Mouse (Mus musculus) CH12.LX (cell line): ENCODE results near the gene Erbb2. TPM values are rescaled to one million over a fixed set of nuclear protein-coding genes. Genes with fewer than 3 reads are reported as not detected.
A peak's percentile ranks its signal among the peaks of the same experiment; 100 is the strongest.

Experiments used
- DNase-seq: peaks from one replicate; pipeline ENCODE4 v3.0.0-alpha.2; 2013; ENCODE audit errors: extremely low read depth
- H3K27ac ChIP-seq: 2 replicates; pipeline ENCODE4 v1.5.1; 2012; ENCODE audit warnings: low read depth, mild to moderate bottlenecking, control low read depth, moderate library complexity; ENCODE audit not compliant: insufficient read depth
- H3K27me3 ChIP-seq: replicated peaks from 2 replicates; pipeline ENCODE3; 2012; ENCODE audit warnings: inconsistent platforms
- H3K36me3 ChIP-seq, 2 experiments: replicated peaks in 1 of 2; 2 replicates each; pipeline versions ENCODE3 to v1.6.1; 2012; ENCODE audit warnings: inconsistent platforms in 1 of 2, low read length in 1 of 2, mild to moderate bottlenecking in 1 of 2, mixed read lengths in 1 of 2, moderate library complexity in 1 of 2; ENCODE audit not compliant: control insufficient read depth in 1 of 2, insufficient read depth in 1 of 2
- H3K4me1 ChIP-seq, 2 experiments: 2 replicates each; pipeline ENCODE4 v1.6.1; 2012; ENCODE audit warnings: inconsistent platforms in 1 of 2, moderate library complexity in 1 of 2; ENCODE audit not compliant: insufficient read depth in 2 of 2, control insufficient read depth in 1 of 2
- H3K4me2 ChIP-seq: 2 replicates; pipeline ENCODE4 v1.6.1; 2012; ENCODE audit warnings: low read depth, mild to moderate bottlenecking, control low read depth; ENCODE audit not compliant: poor library complexity, insufficient read depth, severe bottlenecking
- H3K4me3 ChIP-seq, 3 experiments: fragments of 150-350 bp in 1 of 3; sonication (generic) in 1 of 3; replicated peaks in 1 of 3; 2 replicates each; pipeline versions ENCODE3 to v1.5.1; 2011 to 2012; ENCODE audit warnings: low read depth in 2 of 3, low read length in 2 of 3, mild to moderate bottlenecking in 2 of 3, moderate library complexity in 2 of 3, control low read depth in 1 of 3, improper control_type of control experiment in 1 of 3, inconsistent platforms in 1 of 3, mixed read lengths in 1 of 3; ENCODE audit not compliant: poor library complexity in 1 of 3
- H3K79me2 ChIP-seq: replicated peaks from 2 replicates; pipeline ENCODE4 v1.6.1; 2012; ENCODE audit warnings: mild to moderate bottlenecking, moderate library complexity; ENCODE audit not compliant: control insufficient read depth, poor library complexity, insufficient read depth, severe bottlenecking; ENCODE audit errors: extremely low read depth
- H3K9ac ChIP-seq: 2 replicates; pipeline ENCODE4 v1.6.1; 2012; ENCODE audit warnings: low read depth, mild to moderate bottlenecking, control low read depth, moderate library complexity; ENCODE audit not compliant: insufficient read depth
- H3K9me3 ChIP-seq: replicated peaks from 2 replicates; pipeline ENCODE3; 2012; ENCODE audit warnings: low read length, inconsistent platforms, mixed read lengths
- BHLHE40 ChIP-seq: IDR thresholded peaks from 2 replicates; pipeline ENCODE4 v1.6.1; 2011; ENCODE audit warnings: mild to moderate bottlenecking, low read depth, low read length, improper control_type of control experiment
- CHD1 ChIP-seq: IDR thresholded peaks from 2 replicates; pipeline ENCODE4 v1.6.1; 2012; ENCODE audit warnings: low read depth, low read length, improper control_type of control experiment, inconsistent platforms
- CHD2 ChIP-seq: IDR thresholded peaks from 2 replicates; pipeline ENCODE4 v1.6.1; 2011; ENCODE audit warnings: low read length, improper control_type of control experiment
- CTCF ChIP-seq, 2 experiments: IDR thresholded peaks in 1 of 2; conservative IDR thresholded peaks in 1 of 2; 2 replicates each; pipeline ENCODE4 v1.5.1; 2011 to 2012; ENCODE audit warnings: low read depth in 2 of 2, low read length in 2 of 2, improper control_type of control experiment in 1 of 2, inconsistent platforms in 1 of 2, mild to moderate bottlenecking in 1 of 2, moderate library complexity in 1 of 2
- E2F4 ChIP-seq: IDR thresholded peaks from 2 replicates; pipeline ENCODE4 v1.6.1; 2011; ENCODE audit warnings: low read depth, low read length, improper control_type of control experiment; ENCODE audit not compliant: insufficient replicate concordance
- ELF1 ChIP-seq: IDR thresholded peaks from 2 replicates; pipeline ENCODE4 v1.6.1; 2014; ENCODE audit warnings: low read depth, mild to moderate bottlenecking, inconsistent platforms, low read length, improper control_type of control experiment
- EP300 ChIP-seq: IDR thresholded peaks from 2 replicates; pipeline ENCODE4 v1.6.1; 2011; ENCODE audit warnings: low read length, improper control_type of control experiment
- ETS1 ChIP-seq: conservative IDR thresholded peaks from 2 replicates; pipeline ENCODE4 v1.6.1; 2012; ENCODE audit warnings: low read depth, mild to moderate bottlenecking, inconsistent platforms, low read length, improper control_type of control experiment, moderate library complexity
- GABPA ChIP-seq: IDR thresholded peaks from 2 replicates; pipeline ENCODE4 v1.6.1; 2012; ENCODE audit warnings: low read depth, low read length, improper control_type of control experiment, inconsistent platforms; ENCODE audit not compliant: insufficient replicate concordance
- HCFC1 ChIP-seq: IDR thresholded peaks from 2 replicates; pipeline ENCODE4 v1.6.1; 2012; ENCODE audit warnings: low read depth, mild to moderate bottlenecking, inconsistent platforms, low read length, improper control_type of control experiment
- IRF4 ChIP-seq: IDR thresholded peaks from 2 replicates; pipeline ENCODE4 v1.6.1; 2014; ENCODE audit warnings: low read depth, mild to moderate bottlenecking, inconsistent platforms, low read length, improper control_type of control experiment
- JUN ChIP-seq: IDR thresholded peaks from 2 replicates; pipeline ENCODE4 v1.6.1; 2011; ENCODE audit warnings: low read depth, mild to moderate bottlenecking, low read length, improper control_type of control experiment, moderate library complexity; ENCODE audit not compliant: insufficient read depth
- JUND ChIP-seq: conservative IDR thresholded peaks from 2 replicates; pipeline ENCODE4 v1.6.1; 2011; ENCODE audit warnings: low read depth, low read length, improper control_type of control experiment
- MAFK ChIP-seq: IDR thresholded peaks from 2 replicates; pipeline ENCODE4 v1.6.1; 2011; ENCODE audit warnings: low read length, improper control_type of control experiment; ENCODE audit not compliant: insufficient replicate concordance
- MAX ChIP-seq: IDR thresholded peaks from 2 replicates; pipeline ENCODE4 v1.6.1; 2011; ENCODE audit warnings: low read length, improper control_type of control experiment
- MAZ ChIP-seq: IDR thresholded peaks from 2 replicates; pipeline ENCODE4 v1.6.1; 2012; ENCODE audit warnings: low read depth, mild to moderate bottlenecking, inconsistent platforms, low read length, improper control_type of control experiment, moderate library complexity
- MEF2A ChIP-seq: IDR thresholded peaks from 2 replicates; pipeline ENCODE4 v1.6.1; 2014; ENCODE audit warnings: low read depth, mild to moderate bottlenecking, inconsistent platforms, low read length, improper control_type of control experiment, borderline replicate concordance
- MXI1 ChIP-seq: IDR thresholded peaks from 2 replicates; pipeline ENCODE4 v1.6.1; 2011; ENCODE audit warnings: mild to moderate bottlenecking, low read depth, low read length, improper control_type of control experiment
- MYC ChIP-seq: IDR thresholded peaks from 2 replicates; pipeline ENCODE4 v1.6.1; 2011; ENCODE audit warnings: low read depth, mild to moderate bottlenecking, improper control_type of control experiment, low read length
- NELFE ChIP-seq: IDR thresholded peaks from 2 replicates; pipeline ENCODE4 v1.6.1; 2011; ENCODE audit warnings: low read depth, low read length, improper control_type of control experiment
- NRF1 ChIP-seq: IDR thresholded peaks from 2 replicates; pipeline ENCODE4 v1.6.1; 2014; ENCODE audit warnings: low read depth, mild to moderate bottlenecking, inconsistent platforms, low read length, improper control_type of control experiment, moderate library complexity
- PAX5 ChIP-seq: IDR thresholded peaks from 2 replicates; pipeline ENCODE4 v1.6.1; 2012; ENCODE audit warnings: low read length, inconsistent platforms, mixed read lengths
- POLR2A ChIP-seq: IDR thresholded peaks from 2 replicates; pipeline ENCODE4 v1.6.1; 2011; ENCODE audit warnings: low read depth, mild to moderate bottlenecking, improper control_type of control experiment, low read length
- RAD21 ChIP-seq: IDR thresholded peaks from 2 replicates; pipeline ENCODE4 v1.6.1; 2011; ENCODE audit warnings: low read depth, mild to moderate bottlenecking, low read length, improper control_type of control experiment, moderate library complexity
- RCOR1 ChIP-seq: conservative IDR thresholded peaks from 2 replicates; pipeline ENCODE4 v1.6.1; 2012; ENCODE audit warnings: low read depth, mild to moderate bottlenecking, inconsistent platforms, low read length, improper control_type of control experiment
- SIN3A ChIP-seq: IDR thresholded peaks from 2 replicates; pipeline ENCODE4 v1.6.1; 2012; ENCODE audit warnings: low read length, improper control_type of control experiment, inconsistent platforms
- SMC3 ChIP-seq: IDR thresholded peaks from 2 replicates; pipeline ENCODE4 v1.6.1; 2011; ENCODE audit warnings: low read depth, low read length, improper control_type of control experiment
- TBP ChIP-seq: conservative IDR thresholded peaks from 2 replicates; pipeline ENCODE4 v1.6.1; 2011; ENCODE audit warnings: low read depth, low read length, improper control_type of control experiment
- TCF12 ChIP-seq: IDR thresholded peaks from 2 replicates; pipeline ENCODE4 v1.6.1; 2014; ENCODE audit warnings: low read depth, mild to moderate bottlenecking, inconsistent platforms, low read length, improper control_type of control experiment
- UBTF ChIP-seq: IDR thresholded peaks from 2 replicates; pipeline ENCODE4 v1.6.1; 2012; ENCODE audit warnings: low read depth, mild to moderate bottlenecking, inconsistent platforms, low read length, improper control_type of control experiment, moderate library complexity
- USF1 ChIP-seq: IDR thresholded peaks from 2 replicates; pipeline ENCODE4 v1.6.1; 2014; ENCODE audit warnings: low read depth, mild to moderate bottlenecking, inconsistent platforms, low read length, improper control_type of control experiment
- USF2 ChIP-seq: conservative IDR thresholded peaks from 2 replicates; pipeline ENCODE4 v1.6.1; 2011; ENCODE audit warnings: low read depth, low read length, improper control_type of control experiment
- ZC3H11A ChIP-seq: IDR thresholded peaks from 2 replicates; pipeline ENCODE4 v1.6.1; 2012; ENCODE audit warnings: low read depth, mild to moderate bottlenecking, inconsistent platforms, low read length, improper control_type of control experiment
- ZKSCAN1 ChIP-seq: IDR thresholded peaks from 2 replicates; pipeline ENCODE4 v1.6.1; 2012; ENCODE audit warnings: low read depth, inconsistent platforms, low read length, improper control_type of control experiment, borderline replicate concordance
- ZMIZ1 ChIP-seq: IDR thresholded peaks from 2 replicates; pipeline ENCODE4 v1.6.1; 2012; ENCODE audit warnings: low read depth, mild to moderate bottlenecking, inconsistent platforms, low read length, improper control_type of control experiment
- ZNF384 ChIP-seq: IDR thresholded peaks from 2 replicates; pipeline ENCODE4 v1.6.1; 2012; ENCODE audit warnings: low read depth, low read length, improper control_type of control experiment, inconsistent platforms
- dilution Hi-C: fragments of 300-500 bp; cut with MboI; formaldehyde crosslinking; loops from 2 replicates; pipeline ENCODE4 v1.14.3; 2020; ENCODE audit warnings: low sequenced_read_pairs; ENCODE audit not compliant: extremely low pct_unique_long_range_greater_than_20kb, extremely low pct_ligation_motif_present
- in situ Hi-C: fragments of 300-500 bp; cut with MboI; formaldehyde crosslinking; loops from 3 replicates; pipeline ENCODE4 v1.14.3; 2019; ENCODE audit warnings: low sequenced_read_pairs, low pct_ligation_motif_present, low pct_unique_long_range_greater_than_20kb, mixed read lengths
- polyA plus RNA-seq: library from polyadenylated mRNA; unstranded; fragments of >175 nt; gene quantifications from 2 replicates; pipeline ENCODE4 v1.2.1, GENCODE M21; 2012; ENCODE audit warnings: low read depth; ENCODE audit not compliant: insufficient read length
- total RNA-seq, 2 experiments: library from RNA; depleted of rRNA; stranded (reverse); fragments of 300-350 nt in 1 of 2; fragments of >200 nt in 1 of 2; gene quantifications; 2 replicates each; pipeline ENCODE4 v1.2.3; 2012 to 2014

Erbb2 gene
- total and polyA plus RNA-seq, 3 experiments = 0.06 to 0.17 TPM; not detected in 1

- peak; percentile 39; the same call in 1 of the 2 replicates for TF ChIP-seq ETS1
- peak; percentile 30; the same call in 1 of the 2 replicates for TF ChIP-seq IRF4
- TF ChIP-seq HCFC1 = no peak
- TF ChIP-seq JUN = no peak
- peak; percentile 86 for TF ChIP-seq MAX
- no peak for TF ChIP-seq SMC3
Observed at GRCm38 (mm10) chr11:98473916-98474479, 61.7 kb downstream of the Erbb2 start (continued).

DNA sequence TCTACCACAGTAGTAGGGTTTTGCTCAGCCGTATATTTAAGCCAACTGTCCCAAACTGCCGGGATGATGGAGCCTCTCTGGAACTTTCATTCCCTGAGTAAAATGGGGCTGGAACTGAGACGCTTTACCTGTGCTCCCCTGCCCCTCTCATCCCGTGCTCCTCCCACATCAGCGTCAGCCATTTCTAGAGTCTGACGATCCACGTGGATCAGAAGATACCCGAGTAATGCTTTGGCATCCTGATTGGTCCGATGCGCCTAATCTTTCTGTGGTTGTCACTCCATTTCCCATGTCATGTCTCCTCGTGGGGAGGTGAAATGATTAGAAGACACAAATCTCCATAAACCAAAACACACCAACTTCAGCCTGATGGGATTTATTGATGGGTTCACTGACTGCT lies 62.7 kb downstream of the Erbb2 start:
- H3K9me3 ChIP-seq = no peaks in the 10 kb centered on the region
- peak overlapping the region; percentile 96 for H3K4me2 ChIP-seq
- peak overlapping the region; percentile 82 for H3K27ac ChIP-seq
- in situ Hi-C loops = loop anchor here (5.0 kb wide), 1 partner anchor 72 kb away; the partner anchor contains the start of gene Ikzf3
- DNase-seq = peak; percentile 91
- H3K36me3 ChIP-seq = peaks cover 17 to 45% of the 10 kb centered on the region in 2 experiments
- H3K4me3 ChIP-seq = peak overlapping the region; percentile 54 to 83 (median 70)
- peaks cover 36 to 60% of the 10 kb centered on the region in 2 experiments for H3K4me1 ChIP-seq
- peaks cover 60% of the 10 kb centered on the region for H3K79me2 ChIP-seq
- H3K27me3 ChIP-seq = no peaks in the 10 kb centered on the region
- dilution Hi-C loops = no loop called here
- peak overlapping the region; percentile 96 for H3K9ac ChIP-seq
- no peak for TF ChIP-seq CTCF (conservative IDR thresholded peaks at IDR 0.05 in 1 of 2, IDR thresholded peaks at IDR 0.05 in 1 of 2; ENCODE audit: low read depth in 2 of 2, low read length in 2 of 2)
- no peak for TF ChIP-seq E2F4
- TF ChIP-seq MAZ = peak; percentile 9; the same call in 1 of the 2 replicates
- peak; percentile 59; the same call in 1 of the 2 replicates for TF ChIP-seq NELFE
- peak; percentile 23 for TF ChIP-seq SMC3
- no peak; the same call in 1 of the 2 replicates for TF ChIP-seq IRF4
- TF ChIP-seq MYC = peak; percentile 98
- TF ChIP-seq MEF2A = no peak
- TF ChIP-seq ELF1 = no peak
- no peak for TF ChIP-seq CHD2
- no peak for TF ChIP-seq PAX5
- TF ChIP-seq USF1 = no peak; the same call in 1 of the 2 replicates
- TF ChIP-seq ZKSCAN1 = no peak
- TF ChIP-seq HCFC1 = peak; percentile 33
- no peak; the same call in 1 of the 2 replicates for TF ChIP-seq RAD21
- peak; percentile 97 for TF ChIP-seq MAX
- TF ChIP-seq SIN3A = peak; percentile 80
- no peak for TF ChIP-seq JUND
- peak; percentile 90 for TF ChIP-seq TBP
- TF ChIP-seq NRF1 = no peak
- TF ChIP-seq UBTF = peak; percentile 74; the same call in 1 of the 2 replicates
- no peak for TF ChIP-seq EP300
- TF ChIP-seq ZNF384 = peak; percentile 29; the same call in 1 of the 2 replicates
- peak; percentile 90; the same call in 1 of the 2 replicates for TF ChIP-seq ZMIZ1
- TF ChIP-seq POLR2A = peak; percentile 81
- TF ChIP-seq GABPA = no peak
- TF ChIP-seq TCF12 = peak; percentile 78; the same call in 1 of the 2 replicates
- no peak for TF ChIP-seq RCOR1
- 0 out of 2 replicates have a peak, but pooled peaks have one; percentile 19 for TF ChIP-seq ETS1
- no peak for TF ChIP-seq ZC3H11A
- TF ChIP-seq CHD1 = no peak; the same call in 1 of the 2 replicates
- no peak for TF ChIP-seq USF2
- peak; percentile 64 for TF ChIP-seq BHLHE40
- peak; percentile 8; the same call in 1 of the 2 replicates for TF ChIP-seq MAFK
- TF ChIP-seq MXI1 = peak; percentile 98
